Mouse (Mus musculus): ENCODE results near the gene Zc3h12c. TPM values are rescaled to one million over a fixed set of nuclear protein-coding genes. Genes with fewer than 3 reads are reported as not detected.

Zc3h12c gene
- polyA plus RNA-seq, 1 experiment from 2014 or later = 2.2 TPM

DNA sequence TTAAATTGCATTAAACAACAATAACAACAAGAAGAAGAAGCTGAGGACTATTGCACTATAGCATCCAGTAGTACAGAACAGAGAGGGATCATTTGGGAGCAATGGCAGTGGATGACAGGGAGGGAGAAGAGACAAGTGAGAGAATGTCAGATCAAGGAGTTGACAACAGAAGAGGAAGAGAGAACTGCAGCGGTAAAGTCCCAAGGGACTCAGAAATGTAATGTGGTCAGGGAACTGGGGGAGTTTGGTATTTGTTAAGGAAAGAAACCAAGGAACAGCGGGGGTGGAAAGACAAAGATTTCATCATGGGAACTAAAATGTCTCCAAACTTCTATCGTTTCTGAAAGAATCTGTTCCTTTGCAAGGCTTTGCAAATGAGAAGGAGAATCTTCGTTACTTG lies 22.5 kb upstream of the Zc3h12c start:
- H3K9ac ChIP-seq (ENCODE audit: low read length) = no peak overlapping the region
- no peaks in the 10 kb centered on the region for H3K27me3 ChIP-seq (ENCODE audit: control insufficient read depth, insufficient read depth, low read length)
- no peaks in the 10 kb centered on the region for H3K9me3 ChIP-seq (replicated peaks; ENCODE audit: control insufficient read depth, low read length)
- ATAC-seq (ENCODE audit: insufficient read depth, low FRiP score) = no peak
- H3K4me2 ChIP-seq (ENCODE audit: low read depth, low read length) = no peak overlapping the region
- no peaks in the 10 kb centered on the region for H3K4me1 ChIP-seq (ENCODE audit: control insufficient read depth, insufficient read depth, low read length)
- H3K4me3 ChIP-seq (replicated peaks; ENCODE audit: low read length) = no peak overlapping the region
- 84% methylated on average over 4 of the region's 4 CpGs for WGBS
- no peak overlapping the region for H3K27ac ChIP-seq (ENCODE audit: low read length)
- H3K36me3 ChIP-seq (ENCODE audit: control insufficient read depth, insufficient read depth, low read length) = no peaks in the 10 kb centered on the region

DNA sequence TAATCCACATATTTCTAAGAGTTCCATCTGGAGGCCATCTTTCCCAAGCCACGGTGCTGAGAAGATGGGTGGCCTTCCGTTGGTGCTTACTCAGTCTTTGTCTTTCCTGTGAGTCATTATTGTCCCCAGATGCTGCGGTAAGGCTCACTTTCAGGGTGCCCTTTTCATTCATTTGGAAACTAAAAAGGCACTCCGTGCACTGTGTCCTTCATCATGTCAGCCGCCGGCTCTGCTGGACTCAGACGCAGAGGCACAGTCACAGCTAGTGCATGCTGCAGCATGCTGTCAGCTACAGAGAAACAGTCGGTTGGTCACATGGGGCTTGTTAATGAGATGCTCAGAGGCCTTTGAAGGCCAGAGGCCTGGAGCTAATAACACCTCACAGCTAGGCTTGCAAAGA lies 19.7 kb upstream of the Zc3h12c start:
- H3K27me3 ChIP-seq (ENCODE audit: control insufficient read depth, insufficient read depth, low read length) = no peaks in the 10 kb centered on the region
- H3K36me3 ChIP-seq (ENCODE audit: control insufficient read depth, insufficient read depth, low read length) = no peaks in the 10 kb centered on the region
- H3K4me2 ChIP-seq (ENCODE audit: low read depth, low read length) = no peak overlapping the region
- no peak overlapping the region for H3K4me3 ChIP-seq (replicated peaks; ENCODE audit: low read length)
- 38% methylated on average over 8 of the region's 8 CpGs for WGBS
- H3K27ac ChIP-seq (ENCODE audit: low read length) = no peak overlapping the region
- H3K9me3 ChIP-seq (replicated peaks; ENCODE audit: control insufficient read depth, low read length) = no peaks in the 10 kb centered on the region
- ATAC-seq (ENCODE audit: insufficient read depth, low FRiP score) = no peak
- H3K9ac ChIP-seq (ENCODE audit: low read length) = no peak overlapping the region
- H3K4me1 ChIP-seq (ENCODE audit: control insufficient read depth, insufficient read depth, low read length) = no peaks in the 10 kb centered on the region

DNA sequence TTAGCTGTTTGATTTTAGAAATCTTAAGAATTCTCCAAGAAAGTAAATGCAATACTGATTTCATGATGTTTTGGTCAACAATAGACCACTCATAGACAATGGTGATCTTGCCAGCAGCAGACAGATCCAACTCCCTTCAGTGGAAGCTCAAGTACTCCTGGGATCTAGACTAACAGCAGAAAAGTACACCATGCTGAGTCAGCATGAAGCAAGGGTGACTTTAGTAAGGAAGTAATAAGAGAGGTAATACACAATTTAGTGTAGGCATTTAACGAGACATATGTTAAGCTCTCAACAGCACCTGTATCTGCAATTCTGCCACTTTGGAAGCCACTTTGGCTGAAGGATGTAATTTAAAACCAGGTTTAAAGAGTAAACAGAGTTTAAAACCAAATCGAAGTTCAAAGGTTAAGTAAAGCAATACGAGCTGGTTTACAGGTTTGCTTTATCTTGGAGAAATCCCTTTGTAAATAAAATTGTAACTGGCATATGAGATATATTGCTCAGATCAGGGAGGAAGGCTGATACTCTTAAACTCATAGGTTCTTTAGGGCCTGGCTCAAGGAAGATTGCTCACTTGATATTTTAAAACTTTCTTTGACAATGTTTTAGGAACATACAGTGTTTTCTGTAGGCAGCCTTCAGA lies 18.0 kb upstream of the Zc3h12c start:
- H3K27ac ChIP-seq (ENCODE audit: low read length) = no peak overlapping the region
- no peaks in the 10 kb centered on the region for H3K9me3 ChIP-seq (replicated peaks; ENCODE audit: control insufficient read depth, low read length)
- no peak for ATAC-seq (ENCODE audit: insufficient read depth, low FRiP score)
- no peaks in the 10 kb centered on the region for H3K27me3 ChIP-seq (ENCODE audit: control insufficient read depth, insufficient read depth, low read length)
- no peak overlapping the region for H3K9ac ChIP-seq (ENCODE audit: low read length)
- H3K4me3 ChIP-seq (replicated peaks; ENCODE audit: low read length) = no peak overlapping the region
- no peak overlapping the region for H3K4me2 ChIP-seq (ENCODE audit: low read depth, low read length)
- H3K36me3 ChIP-seq (ENCODE audit: control insufficient read depth, insufficient read depth, low read length) = no peaks in the 10 kb centered on the region
- no peaks in the 10 kb centered on the region for H3K4me1 ChIP-seq (ENCODE audit: control insufficient read depth, insufficient read depth, low read length)
- 21% methylated on average over 3 of the region's 3 CpGs for WGBS

DNA sequence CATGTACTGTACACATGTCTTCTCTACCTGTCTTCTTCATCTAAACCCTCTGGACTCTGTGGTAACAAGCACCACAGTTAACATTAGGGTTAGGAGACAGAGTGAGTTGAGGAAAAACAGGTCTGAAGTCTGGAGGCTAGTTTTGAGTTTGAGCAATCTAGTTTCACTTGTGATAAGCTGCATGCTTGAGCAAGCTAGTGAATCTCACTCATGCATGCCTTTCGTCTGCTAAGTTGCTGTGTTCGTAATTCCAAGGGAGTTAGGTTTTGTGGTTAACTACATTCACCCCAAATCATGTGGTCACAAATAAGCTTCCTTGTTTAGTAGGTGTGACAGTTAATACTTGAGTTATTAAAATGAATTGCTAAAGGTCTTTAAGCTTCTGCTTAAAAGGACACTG lies 13.0 kb upstream of the Zc3h12c start:
- H3K9me3 ChIP-seq (replicated peaks; ENCODE audit: control insufficient read depth, low read length) = no peaks in the 10 kb centered on the region
- no peak for ATAC-seq (ENCODE audit: insufficient read depth, low FRiP score)
- no peak overlapping the region for H3K9ac ChIP-seq (ENCODE audit: low read length)
- H3K4me2 ChIP-seq (ENCODE audit: low read depth, low read length) = no peak overlapping the region
- H3K36me3 ChIP-seq (ENCODE audit: control insufficient read depth, insufficient read depth, low read length) = no peaks in the 10 kb centered on the region
- 59% methylated on average over 2 of the region's 2 CpGs for WGBS
- no peak overlapping the region for H3K4me3 ChIP-seq (replicated peaks; ENCODE audit: low read length)
- H3K27ac ChIP-seq (ENCODE audit: low read length) = no peak overlapping the region
- H3K27me3 ChIP-seq (ENCODE audit: control insufficient read depth, insufficient read depth, low read length) = no peaks in the 10 kb centered on the region
- H3K4me1 ChIP-seq (ENCODE audit: control insufficient read depth, insufficient read depth, low read length) = no peaks in the 10 kb centered on the region

DNA sequence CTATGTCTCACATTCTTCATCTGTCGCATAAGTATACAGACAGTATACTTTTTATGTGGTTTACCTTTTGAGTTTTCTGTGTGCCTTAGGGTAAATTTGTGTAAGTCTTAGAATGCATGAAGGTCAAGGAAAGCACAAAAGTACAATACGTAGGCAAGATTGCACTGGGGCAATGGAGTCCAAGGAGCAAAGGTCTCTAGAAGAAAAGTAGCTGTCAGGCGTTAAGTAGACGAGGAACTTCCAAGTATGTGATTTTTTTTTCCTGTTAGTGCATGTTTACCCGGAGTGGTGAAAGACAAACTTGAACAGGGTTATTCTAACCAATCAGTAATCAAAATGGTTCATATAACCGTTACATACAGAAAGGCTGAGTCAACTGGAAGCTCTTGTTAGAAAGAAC lies 12.5 kb upstream of the Zc3h12c start:
- Histone ChIP-seq H3K4me2 (ENCODE audit: low read depth, low read length) (no peak overlapping the region), H3K27me3 (ENCODE audit: control insufficient read depth, insufficient read depth, low read length) (no peaks in the 10 kb centered on the region), H3K4me1 (ENCODE audit: control insufficient read depth, insufficient read depth, low read length) (no peaks in the 10 kb centered on the region), H3K36me3 (ENCODE audit: control insufficient read depth, insufficient read depth, low read length) (no peaks in the 10 kb centered on the region), H3K9ac (ENCODE audit: low read length) (no peak overlapping the region), H3K9me3 (replicated peaks; ENCODE audit: control insufficient read depth, low read length) (no peaks in the 10 kb centered on the region), H3K27ac (ENCODE audit: low read length) (no peak overlapping the region), H3K4me3 (replicated peaks; ENCODE audit: low read length) (no peak overlapping the region)
- WGBS = 73% methylated on average over 6 of the region's 6 CpGs
- no peak for ATAC-seq (ENCODE audit: insufficient read depth, low FRiP score)

DNA sequence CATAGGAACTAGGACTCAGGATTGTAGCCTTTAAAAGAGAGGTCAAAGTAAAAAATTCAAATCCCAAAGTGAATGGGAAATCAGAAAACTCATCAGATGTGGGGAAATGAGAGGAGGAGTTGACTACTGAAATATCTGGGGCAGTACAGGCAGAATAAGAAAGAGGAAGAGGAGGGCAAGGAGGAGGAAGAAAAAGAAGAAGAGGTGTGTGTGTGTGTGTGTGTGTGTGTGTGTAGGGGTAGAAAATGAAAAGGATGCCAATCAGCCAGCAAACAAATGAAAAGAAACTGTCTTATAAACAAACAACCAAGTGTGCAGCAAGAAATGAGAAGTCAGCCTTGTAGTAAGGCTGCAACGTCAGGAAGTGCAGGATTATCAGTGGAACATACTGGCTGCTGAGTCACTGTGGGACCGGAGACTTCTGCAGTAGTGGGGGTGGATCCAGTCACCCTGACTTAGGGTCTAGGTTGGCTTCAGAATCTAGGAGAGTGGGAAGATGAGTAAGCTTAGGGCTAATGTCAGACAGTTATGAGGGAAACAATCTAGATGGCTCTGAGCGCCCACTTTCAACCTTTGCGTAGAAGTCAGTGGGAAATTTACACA lies 7.0 kb upstream of the Zc3h12c start:
- WGBS = 75% methylated on average over 4 of the region's 4 CpGs

GRCm38 (mm10) chr9:52174671-52175111 lies 6.3 kb upstream of the Zc3h12c start:
- Histone ChIP-seq H3K36me3 (ENCODE audit: control insufficient read depth, insufficient read depth, low read length) (no peaks in the 10 kb centered on the region), H3K27ac (ENCODE audit: low read length) (no peak overlapping the region), H3K4me2 (ENCODE audit: low read depth, low read length) (no peak overlapping the region), H3K4me1 (ENCODE audit: control insufficient read depth, insufficient read depth, low read length) (no peaks in the 10 kb centered on the region), H3K27me3 (ENCODE audit: control insufficient read depth, insufficient read depth, low read length) (no peaks in the 10 kb centered on the region; the same call in 1 of the 2 replicates), H3K4me3 (replicated peaks; ENCODE audit: low read length) (no peak overlapping the region), H3K9me3 (replicated peaks; ENCODE audit: control insufficient read depth, low read length) (no peaks in the 10 kb centered on the region), H3K9ac (ENCODE audit: low read length) (no peak overlapping the region)
- ATAC-seq (ENCODE audit: insufficient read depth, low FRiP score) = no peak
- 85% methylated on average over 4 of the region's 4 CpGs for WGBS

More for the DNA sequence above, 7.0 kb upstream of the Zc3h12c start:
- no peak for ATAC-seq (ENCODE audit: insufficient read depth, low FRiP score)
- H3K36me3 ChIP-seq (ENCODE audit: control insufficient read depth, insufficient read depth, low read length) = no peaks in the 10 kb centered on the region
- no peaks in the 10 kb centered on the region for H3K9me3 ChIP-seq (replicated peaks; ENCODE audit: control insufficient read depth, low read length)
- H3K4me3 ChIP-seq (replicated peaks; ENCODE audit: low read length) = no peak overlapping the region
- H3K27ac ChIP-seq (ENCODE audit: low read length) = no peak overlapping the region
- H3K9ac ChIP-seq (ENCODE audit: low read length) = no peak overlapping the region
- no peak overlapping the region for H3K4me2 ChIP-seq (ENCODE audit: low read depth, low read length)
- H3K27me3 ChIP-seq (ENCODE audit: control insufficient read depth, insufficient read depth, low read length) = no peaks in the 10 kb centered on the region
- H3K4me1 ChIP-seq (ENCODE audit: control insufficient read depth, insufficient read depth, low read length) = no peaks in the 10 kb centered on the region

DNA sequence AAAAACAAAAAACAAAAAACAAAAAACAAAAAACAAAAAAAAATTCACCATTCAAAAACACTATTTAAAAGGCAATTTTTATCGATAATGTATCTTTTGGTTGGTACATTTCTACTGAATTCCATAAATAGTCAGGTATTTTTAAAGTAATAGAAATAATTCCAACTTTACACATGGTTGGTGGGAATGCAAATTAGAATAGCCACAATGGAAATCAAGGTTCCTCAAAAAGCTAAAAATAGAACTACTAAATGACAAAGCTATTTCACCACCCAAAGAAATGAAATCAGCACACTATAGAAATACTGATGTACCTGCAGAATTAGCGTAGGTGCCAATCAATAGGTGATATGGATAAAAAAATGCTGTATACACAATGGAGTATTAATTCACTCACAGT lies 5.6 kb upstream of the Zc3h12c start:
- H3K4me2 ChIP-seq (ENCODE audit: low read depth, low read length) = no peak overlapping the region
- H3K4me3 ChIP-seq (replicated peaks; ENCODE audit: low read length) = no peak overlapping the region
- H3K9ac ChIP-seq (ENCODE audit: low read length) = no peak overlapping the region
- no peaks in the 10 kb centered on the region; the same call in 1 of the 2 replicates for H3K27me3 ChIP-seq (ENCODE audit: control insufficient read depth, insufficient read depth, low read length)
- no peaks in the 10 kb centered on the region for H3K4me1 ChIP-seq (ENCODE audit: control insufficient read depth, insufficient read depth, low read length)
- H3K27ac ChIP-seq (ENCODE audit: low read length) = no peak overlapping the region
- H3K9me3 ChIP-seq (replicated peaks; ENCODE audit: control insufficient read depth, low read length) = no peaks in the 10 kb centered on the region
- no peak for ATAC-seq (ENCODE audit: insufficient read depth, low FRiP score)
- WGBS = 87% methylated on average over 2 of the region's 2 CpGs
- no peaks in the 10 kb centered on the region for H3K36me3 ChIP-seq (ENCODE audit: control insufficient read depth, insufficient read depth, low read length)

- H3K9ac ChIP-seq (ENCODE audit: low read length) = no peak overlapping the region
- H3K36me3 ChIP-seq (ENCODE audit: control insufficient read depth, insufficient read depth, low read length) = no peaks in the 10 kb centered on the region
- ATAC-seq (ENCODE audit: insufficient read depth, low FRiP score) = no peak
- H3K27me3 ChIP-seq (ENCODE audit: control insufficient read depth, insufficient read depth, low read length) = no peaks in the 10 kb centered on the region; the same call in 1 of the 2 replicates
- H3K27ac ChIP-seq (ENCODE audit: low read length) = no peak overlapping the region
- no peak overlapping the region for H3K4me3 ChIP-seq (replicated peaks; ENCODE audit: low read length)
- WGBS = 53% methylated on average over 7 of the region's 7 CpGs
- no peak overlapping the region for H3K4me2 ChIP-seq (ENCODE audit: low read depth, low read length)
- no peaks in the 10 kb centered on the region for H3K4me1 ChIP-seq (ENCODE audit: control insufficient read depth, insufficient read depth, low read length)
- H3K9me3 ChIP-seq (replicated peaks; ENCODE audit: control insufficient read depth, low read length) = no peaks in the 10 kb centered on the region
These were observed 4.2 kb upstream of the Zc3h12c start for GRCm38 (mm10) chr9:52172550-52172949.

All from stomach, embryonic 16.5 days (tissue).